Mouse (Mus musculus) left cerebral cortex, postnatal 36 days (tissue): Measurements from ENCODE around the gene Appl1. TPM values are rescaled to one million over a fixed set of nuclear protein-coding genes. Genes with fewer than 3 reads are reported as not detected.

Experiments
- DNase-seq, 2 experiments: peaks; one replicate each; pipeline ENCODE4 v3.0.0; 2021 to 2022; ENCODE audit warnings: low spot score in 2 of 2, mixed read lengths in 1 of 2
- intact Hi-C: fragments of 180-260 bp; cut with DNase I; formaldehyde crosslinking; loops from one replicate; pipeline ENCODE4 v1.15.1; 2025
- total RNA-seq, 2 experiments: library from RNA; stranded (reverse); gene quantifications; 2 replicates each; pipeline ENCODE4 v1.2.3; 2021

The Appl1 gene
- total RNA-seq, 2 experiments from 2014 or later = 54.7 to 63.5 TPM

DNA sequence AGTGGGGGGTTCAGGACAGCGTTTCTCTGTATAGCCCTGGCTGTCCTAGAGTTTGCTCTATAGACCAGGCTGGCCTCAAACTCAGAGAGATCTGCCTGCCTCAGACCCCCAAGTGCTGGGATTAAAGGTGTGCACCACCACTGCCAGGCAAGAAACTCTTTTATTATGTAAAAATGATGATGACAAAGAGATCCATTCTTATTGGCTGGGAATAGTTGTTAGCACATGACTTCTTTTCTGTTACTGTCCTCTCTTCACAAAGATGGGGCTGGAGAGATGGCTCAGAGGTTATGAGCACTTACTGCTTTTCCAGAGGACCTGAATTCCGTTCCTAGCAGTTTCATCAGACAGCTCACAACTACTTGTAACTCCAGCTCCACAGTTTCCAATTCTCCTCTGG, 91.1 kb downstream of the Appl1 start:
- intact Hi-C loops = no loop called here
- no peak for DNase-seq

GRCm38 (mm10) chr14:26878756-26879155, 92.3 kb downstream of the Appl1 start:
- no peak for DNase-seq
- intact Hi-C loops = no loop called here

Other genes with a start within 250 kb of the Appl1 start
- gene Asb14, start 76.7 kb downstream of the Appl1 start, total RNA-seq = under 1 TPM in 1 of 2 experiments, not detected in 1; 0.22 TPM
- not detected for gene Hesx1, start 23.2 kb upstream of the Appl1 start, total RNA-seq
- 1 to 10 TPM; 2.1 to 2.3 TPM for gene Il17rd, start 67.7 kb upstream of the Appl1 start, total RNA-seq
- gene Arhgef3, start 143.7 kb upstream of the Appl1 start, total RNA-seq = 10 to 100 TPM; 66.5 to 67.7 TPM